Mouse (Mus musculus) monocyte, adult 5-6 weeks (primary cell): ENCODE measurements around the gene Ttbk1. TPM values are rescaled to one million over a fixed set of nuclear protein-coding genes. Genes with fewer than 3 reads are reported as not detected.
"Not testable (repeated sequence)": the region's sequence is repeated elsewhere in the genome, so short reads cannot be mapped to it uniquely, and the experiment has no call there.

ENCODE experiments used
- ATAC-seq: fragments of 153-309, 156-312 bp; replicated peaks from 2 replicates; pipeline ENCODE4 v1.8.0; 2017; ENCODE audit warnings: mild to moderate bottlenecking; ENCODE audit not compliant: low TSS enrichment, insufficient number of reproducible peaks, severe bottlenecking, poor library complexity, low FRiP score
- total RNA-seq: library from RNA; stranded (forward); fragments of 200-1000, 200-491, 200-594 nt; gene quantifications from 3 replicates; pipeline ENCODE4 v1.2.3, GENCODE M21; 2017

The Ttbk1 gene
- total RNA-seq: under 0.01 to 0.58 TPM (median 0.48 TPM) in 3 replicates

- ATAC-seq: no peak
These were observed at the start of gene Ttbk1 for GRCm38 (mm10) chr17:46487431-46487830. Ttbk1 (minus strand) TSS chr17:46487675.

DNA sequence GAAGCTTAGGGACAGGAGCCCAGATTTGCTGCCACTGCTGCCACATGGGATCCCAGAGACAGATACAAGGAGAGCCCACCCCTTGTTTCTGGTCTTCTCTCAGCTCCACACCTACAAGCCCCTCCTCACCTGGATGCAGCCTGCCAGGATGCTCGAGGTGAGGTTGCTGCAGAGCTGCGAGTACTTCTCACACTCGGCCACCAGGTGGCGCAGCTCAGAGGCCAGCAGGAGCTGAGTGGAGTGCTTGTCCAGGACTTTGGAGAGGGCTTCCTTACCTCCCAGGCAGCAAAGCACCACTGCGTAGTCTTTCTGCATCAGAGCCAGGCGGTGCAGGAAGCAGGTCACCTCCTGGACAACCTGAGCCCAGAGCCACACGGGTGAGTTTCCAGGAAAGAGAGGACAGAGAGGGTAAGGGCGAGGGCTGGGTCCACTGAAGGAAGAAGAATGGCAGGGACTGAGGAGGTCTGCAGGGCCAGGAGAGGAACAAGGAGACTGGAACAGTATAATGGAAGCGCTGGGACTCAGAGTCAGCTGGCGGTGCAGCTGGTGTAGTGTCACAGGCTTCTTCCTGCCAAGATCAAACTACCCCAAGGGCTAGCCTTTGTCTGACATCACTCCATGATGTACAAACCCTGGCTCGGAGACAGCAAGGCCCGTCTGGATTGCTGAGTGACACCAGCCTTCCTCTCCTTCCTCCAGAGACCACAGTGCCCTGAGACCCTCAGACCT is 38.3 kb upstream of the Ttbk1 start:
- ATAC-seq: 0 out of 2 replicates have a peak, but pooled peaks have one; percentile 66

DNA sequence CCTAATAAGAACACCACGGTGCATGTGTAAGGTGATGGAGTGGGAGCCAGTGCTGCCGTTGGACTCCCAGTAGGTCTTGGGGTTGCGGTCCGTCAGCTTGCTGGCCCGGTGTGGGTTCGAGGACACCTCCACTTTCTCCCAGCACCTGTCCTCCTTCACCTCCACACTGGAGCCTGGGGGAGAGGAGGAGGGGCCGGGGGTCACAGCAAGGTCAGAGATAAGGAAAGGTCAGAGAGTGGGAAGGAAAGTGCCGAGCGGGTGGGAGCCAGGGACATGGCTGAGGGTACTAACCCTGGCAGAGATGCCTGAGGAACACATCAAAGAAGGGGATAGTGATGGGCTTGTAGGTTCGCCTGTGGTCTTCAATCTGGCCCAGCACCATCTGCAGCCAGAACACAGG is 37.6 kb upstream of the Ttbk1 start:
- no peak for ATAC-seq

DNA sequence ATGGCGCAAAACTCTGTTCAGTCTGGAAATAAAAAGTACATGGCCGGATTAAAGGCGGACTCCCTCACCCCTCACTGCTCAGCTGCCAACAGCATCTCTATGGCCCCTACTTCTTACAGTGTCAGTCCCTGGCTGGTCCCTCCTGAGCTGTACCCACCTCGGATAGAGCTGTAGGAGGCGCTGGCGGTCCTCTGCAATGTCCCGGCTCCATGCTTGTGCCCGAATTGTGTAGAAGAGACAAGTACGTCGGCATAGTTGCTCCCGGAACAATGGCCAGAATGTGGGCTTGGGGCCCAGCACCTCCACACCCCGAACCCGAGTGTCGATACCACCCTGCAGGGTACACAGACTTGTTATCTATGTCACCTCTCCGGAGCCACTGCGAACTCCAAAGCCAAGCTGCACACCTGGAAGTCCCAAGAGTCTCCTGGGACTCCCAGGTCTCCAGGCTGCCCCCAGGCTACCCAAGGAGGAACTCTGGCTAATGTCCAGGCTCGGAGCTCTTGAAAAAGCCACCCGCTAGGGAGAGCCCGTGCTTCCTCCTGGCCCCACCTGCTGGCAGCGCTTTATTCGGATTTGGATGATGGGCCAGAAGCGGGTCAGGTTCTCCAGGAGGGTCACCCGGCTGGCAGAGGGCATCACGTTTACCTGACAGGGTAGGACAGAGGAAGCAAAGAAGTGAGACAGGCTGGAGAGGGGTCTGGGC is 34.6 kb upstream of the Ttbk1 start:
- ATAC-seq: no peak

DNA sequence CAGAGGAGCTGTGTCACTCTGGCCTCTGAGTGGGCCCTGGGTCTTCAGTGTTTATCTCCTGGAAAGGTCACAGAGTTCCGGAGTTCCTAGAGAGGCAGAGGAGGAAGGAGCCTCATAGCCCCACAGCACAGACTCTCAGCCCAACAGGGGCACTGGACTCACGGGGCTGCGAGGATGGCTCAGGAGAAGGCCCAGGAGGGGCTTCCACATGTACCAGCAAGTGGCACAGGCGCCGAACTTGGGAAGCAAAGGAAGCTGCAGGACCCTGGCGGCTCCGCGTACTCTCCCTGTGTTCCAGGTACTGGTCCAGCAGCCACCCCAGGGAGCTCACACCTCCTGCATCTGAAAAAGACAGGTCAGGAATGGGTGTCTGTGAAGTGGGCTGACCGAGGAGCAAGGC is 33.7 kb upstream of the Ttbk1 start:
- no peak for ATAC-seq

GRCm38 (mm10) chr17:46520385-46520979 is 33.0 kb upstream of the Ttbk1 start:
- ATAC-seq: no peak

GRCm38 (mm10) chr17:46519971-46520370 is 32.5 kb upstream of the Ttbk1 start:
- ATAC-seq: no peak

DNA sequence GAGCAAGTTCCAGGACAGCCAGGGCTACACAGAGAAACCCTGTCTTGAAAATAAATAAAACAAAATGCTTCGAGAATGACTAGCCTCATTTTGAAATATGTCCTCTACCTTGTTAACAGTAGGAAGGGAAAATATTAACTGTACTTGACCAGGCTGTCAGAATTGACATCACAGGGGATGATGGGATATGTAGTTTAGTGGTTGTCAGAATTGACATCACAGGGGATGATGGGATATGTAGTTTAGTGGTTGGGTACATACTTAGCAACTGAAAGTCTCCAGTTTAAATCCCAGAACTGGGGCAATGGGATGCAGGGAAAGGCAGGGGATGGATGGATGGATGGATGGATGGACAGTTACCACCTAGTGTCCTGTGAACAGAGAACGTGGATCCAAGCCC is 25.9 kb upstream of the Ttbk1 start:
- no peak for ATAC-seq

DNA sequence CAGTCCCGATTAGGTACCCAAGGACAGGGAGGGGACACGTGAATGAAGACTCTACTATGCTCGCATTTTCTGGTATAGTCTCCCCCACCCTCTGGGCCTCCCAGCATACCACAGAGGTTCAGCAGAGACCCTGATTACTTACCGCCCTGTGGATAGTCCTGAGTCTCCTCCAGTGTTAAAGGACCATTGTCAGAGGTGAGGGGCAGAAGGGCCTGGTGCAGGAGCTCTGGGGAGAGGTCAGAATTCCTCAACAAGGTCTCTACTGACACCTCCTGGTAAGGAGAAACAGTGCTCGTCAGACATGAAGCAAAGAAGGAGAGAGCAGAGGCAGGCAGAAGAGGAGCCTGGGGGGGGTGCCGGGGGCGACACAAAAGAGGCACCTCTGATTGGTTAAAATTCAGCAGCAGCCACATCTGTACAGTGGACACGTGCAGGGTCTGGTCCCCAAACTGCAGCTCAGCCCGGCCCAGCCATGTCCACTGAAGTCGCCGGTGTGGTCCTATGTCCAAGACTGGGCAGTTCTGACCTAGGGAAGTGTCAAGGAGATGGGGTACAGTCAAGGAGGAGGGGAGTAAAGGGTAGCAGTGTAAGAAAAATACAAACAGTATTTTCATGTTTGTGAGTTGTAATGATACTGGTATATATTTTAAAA is 23.7 kb upstream of the Ttbk1 start:
- ATAC-seq: no peak

GRCm38 (mm10) chr17:46505617-46506016 is 18.1 kb upstream of the Ttbk1 start:
- no peak for ATAC-seq

DNA sequence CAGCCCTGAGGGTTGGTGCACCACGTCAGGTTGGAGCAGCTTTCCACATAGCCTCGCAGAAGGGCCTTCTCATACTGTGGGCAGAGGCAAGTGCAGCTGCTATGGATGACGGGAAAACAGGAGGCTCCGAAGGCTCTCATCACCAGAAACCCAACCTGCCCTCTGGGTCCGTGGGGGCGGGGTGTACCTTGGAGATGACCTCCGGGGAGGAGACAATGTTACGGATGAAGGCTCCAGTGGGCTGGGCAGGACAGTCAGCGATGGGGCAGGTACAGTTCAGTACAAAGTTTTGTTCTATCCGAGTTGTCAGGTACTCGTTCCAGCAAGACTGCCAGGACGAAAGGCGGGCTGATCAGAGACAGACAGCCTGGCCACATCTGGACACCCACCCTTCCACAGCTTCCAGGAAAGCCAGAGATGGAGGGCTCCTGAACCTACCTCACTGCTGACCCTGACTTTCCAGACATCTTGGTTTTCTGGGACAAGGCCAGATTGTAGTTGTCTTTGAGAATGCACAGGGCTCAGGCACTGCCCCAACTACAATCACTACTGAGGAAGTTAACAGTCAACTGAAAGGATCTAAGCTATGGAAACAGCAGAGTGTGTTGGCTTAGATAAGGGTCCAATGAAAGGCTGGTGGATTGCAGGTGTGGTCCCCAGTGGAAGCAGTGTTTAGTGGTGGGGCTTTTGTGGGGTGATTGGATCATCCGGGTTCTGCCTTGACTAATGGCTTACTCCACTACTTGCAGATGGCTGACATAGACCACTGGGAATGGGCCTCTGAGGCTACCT is 16.6 kb upstream of the Ttbk1 start:
- no peak for ATAC-seq

GRCm38 (mm10) chr17:46502775-46503174 is 15.3 kb upstream of the Ttbk1 start:
- no peak for ATAC-seq

DNA sequence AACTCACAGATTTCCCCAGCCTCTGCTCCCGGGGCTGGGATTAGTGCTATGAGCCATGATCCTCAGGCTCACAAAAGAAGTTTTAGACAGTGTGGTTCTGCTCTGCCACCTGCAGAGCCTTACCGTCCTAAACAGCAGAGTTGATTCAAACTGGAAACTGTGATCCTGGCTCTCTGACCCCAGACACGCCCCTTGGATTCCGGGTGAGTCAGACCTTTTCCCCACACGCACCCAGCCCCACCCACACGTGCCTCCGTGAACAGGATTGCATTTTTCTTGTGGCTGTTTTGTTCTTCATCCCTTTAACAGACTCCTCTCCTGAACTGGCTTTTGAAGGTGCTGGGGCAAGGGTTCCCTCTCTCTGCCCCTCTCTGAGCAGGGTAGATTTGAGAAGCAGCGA is 10.5 kb upstream of the Ttbk1 start:
- no peak for ATAC-seq

DNA sequence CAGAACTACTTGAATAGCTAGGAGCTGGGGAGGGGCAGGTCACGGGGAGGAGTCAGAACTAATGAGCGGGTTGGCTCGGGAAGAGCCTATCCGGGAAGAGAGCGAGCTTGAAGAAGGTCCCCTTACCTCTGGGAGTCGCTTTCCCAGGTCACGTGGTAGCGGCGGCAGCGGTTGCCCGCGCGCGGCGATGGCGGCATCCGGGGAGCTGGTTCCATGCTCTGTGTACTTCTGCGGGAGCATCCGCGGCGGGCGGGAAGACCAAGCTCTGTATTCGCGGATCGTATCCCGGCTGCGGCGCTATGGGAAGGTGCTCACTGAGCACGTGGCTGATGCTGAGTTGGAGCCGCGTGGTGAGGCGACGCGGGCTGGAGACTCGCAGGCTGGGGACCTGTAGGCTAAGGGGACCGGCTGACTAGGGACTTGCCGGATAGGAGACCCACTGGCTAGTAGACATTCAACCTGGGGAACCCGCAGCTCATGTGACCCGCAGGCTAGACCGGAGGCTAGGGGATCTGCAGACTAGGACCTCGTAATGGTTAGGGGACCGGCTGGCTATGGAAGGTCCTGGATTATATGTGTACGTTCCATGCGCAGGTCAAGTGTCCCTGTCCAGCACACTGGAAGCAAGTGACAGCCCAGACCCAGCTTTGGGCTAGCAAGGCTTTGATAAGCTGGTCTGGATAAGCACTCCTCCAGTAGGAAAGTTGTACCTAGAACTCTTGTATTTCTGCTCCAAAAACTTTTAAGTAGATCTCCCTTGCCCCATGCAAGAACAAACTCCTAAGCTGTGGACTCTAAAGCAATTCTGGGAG is 9.4 kb upstream of the Ttbk1 start, which contains the start of gene Dnph1:
Gene Dnph1, plus strand, starts transcription at position 89 of the 812 bp plus-strand sequence.
- ATAC-seq: 0 out of 2 replicates have a peak, but pooled peaks have one; percentile 34

DNA sequence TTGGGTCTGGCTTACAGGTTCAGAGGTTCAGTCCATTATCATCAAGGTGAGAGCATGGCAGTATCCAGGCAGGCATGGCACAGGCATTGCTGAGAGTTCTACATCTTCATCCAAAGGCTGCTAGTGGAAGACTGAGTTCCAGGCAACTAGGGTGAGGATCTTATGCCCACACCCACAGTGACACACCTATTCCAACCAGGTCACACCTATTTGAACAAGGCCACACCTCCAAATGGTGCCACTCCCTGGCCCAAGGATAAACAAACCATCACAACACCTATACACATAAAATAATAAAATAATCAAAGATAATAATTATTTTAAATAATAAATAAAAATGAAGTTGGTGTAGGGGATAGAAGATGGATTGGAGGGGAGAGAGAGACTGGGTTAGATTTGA is 8.6 kb upstream of the Ttbk1 start:
- not testable (repeated sequence) for ATAC-seq

DNA sequence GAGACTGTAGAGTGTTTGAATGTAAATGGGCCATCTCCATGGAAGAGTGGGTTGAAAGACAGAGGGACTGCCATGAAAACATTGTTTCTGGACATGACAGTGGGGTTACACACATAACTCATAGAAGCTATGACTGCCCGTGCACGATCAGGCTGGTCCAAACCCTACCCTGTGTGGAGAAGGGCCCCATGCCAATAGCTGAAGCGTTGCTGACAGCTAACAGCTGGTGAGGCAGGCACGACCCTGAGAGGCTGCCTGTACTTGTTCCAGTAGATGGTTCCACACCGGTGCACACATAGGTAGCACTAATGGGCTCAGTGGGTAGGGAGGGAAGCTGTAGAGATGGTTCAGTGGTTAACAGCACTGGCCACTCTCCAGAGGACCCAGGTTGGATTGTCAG is 8.0 kb upstream of the Ttbk1 start:
- no peak; the same call in 1 of the 2 replicates for ATAC-seq

DNA sequence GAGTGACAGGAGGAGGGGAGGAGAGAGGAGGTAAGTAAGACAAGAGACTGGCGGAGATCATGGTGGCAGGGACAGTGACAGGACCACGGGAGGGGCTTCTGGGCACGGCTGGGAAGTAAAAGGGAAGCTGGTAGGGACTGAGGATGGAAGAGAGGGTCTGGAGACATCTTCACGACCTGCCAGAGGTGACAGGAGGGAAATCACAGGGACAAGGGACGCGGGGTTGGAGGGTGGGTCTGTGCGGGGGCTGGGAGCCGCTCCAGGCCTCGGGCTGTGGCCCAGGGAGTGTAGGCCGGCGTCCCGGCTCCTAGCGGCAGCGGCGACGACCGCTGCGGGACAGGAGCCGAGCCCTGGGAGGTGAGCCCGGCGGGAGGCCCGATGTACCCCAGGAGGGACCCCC is 480 bp downstream of the Ttbk1 start:
- ATAC-seq: no peak

GRCm38 (mm10) chr17:46484461-46484875 is 3.0 kb downstream of the Ttbk1 start:
- ATAC-seq: peak; percentile 52
